Mouse (Mus musculus): Measurements from ENCODE around the gene Dnajc11. TPM values are rescaled to one million over a fixed set of nuclear protein-coding genes. Genes with fewer than 3 reads are reported as not detected.

The Dnajc11 gene
- polyA plus RNA-seq, 1 experiment from 2014 or later, result 23.0 TPM

DNA sequence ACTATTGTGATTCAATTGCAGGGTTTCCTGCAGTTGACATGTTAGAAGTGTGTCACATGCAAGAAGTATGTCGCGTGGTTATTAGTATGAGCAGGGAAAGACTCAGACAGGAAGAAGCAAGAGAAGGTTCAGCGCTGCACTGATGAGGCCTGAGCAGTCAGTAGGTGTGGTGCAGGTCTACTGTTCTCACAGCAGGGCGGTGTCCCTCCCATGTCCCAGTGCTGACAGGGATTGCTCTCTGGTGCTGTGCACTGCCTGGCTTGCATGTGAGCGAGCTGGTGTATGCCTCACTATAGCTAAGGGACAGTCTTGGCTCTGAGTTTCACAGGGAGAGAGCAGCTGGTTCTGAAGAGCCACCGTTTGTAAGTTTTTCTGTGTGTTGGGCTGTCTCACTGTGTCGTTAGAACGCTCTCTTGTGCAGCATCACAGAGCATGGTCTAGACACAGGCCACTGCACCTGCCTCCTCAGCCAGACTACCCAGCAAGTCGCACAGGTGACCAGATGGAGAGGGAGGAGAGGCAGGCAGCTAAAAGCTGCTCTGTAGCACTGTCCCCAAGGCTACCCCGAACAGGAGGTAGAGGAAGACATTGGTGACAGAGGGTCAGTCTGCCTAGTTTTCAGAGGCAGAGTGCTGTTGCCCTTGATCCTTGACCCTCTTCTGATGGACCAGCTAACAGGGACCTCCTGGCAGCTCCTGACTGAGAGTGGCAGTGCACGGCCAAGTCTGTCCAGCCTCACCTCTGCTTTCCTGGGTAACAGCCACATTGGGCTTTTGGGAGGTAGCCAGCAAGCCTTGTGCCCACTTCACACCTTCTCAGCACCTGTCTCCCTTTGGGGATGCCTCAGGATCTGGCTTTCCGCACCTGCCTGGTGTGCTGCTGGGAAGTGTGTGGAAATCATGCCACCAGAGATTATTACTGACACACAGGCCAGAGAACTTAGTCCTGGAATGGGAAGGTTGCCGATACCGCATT, 15.3 kb downstream of the Dnajc11 start:
- Histone ChIP-seq H3K9ac (replicated peaks; ENCODE audit: low read depth) (no peak overlapping the region), H3K27me3 (replicated peaks; ENCODE audit: insufficient read depth, low read length) (no peaks in the 10 kb centered on the region), H3K9me3 (ENCODE audit: low read length) (no peaks in the 10 kb centered on the region), H3K4me1 (ENCODE audit: insufficient read depth, low read depth, low read length) (no peaks in the 10 kb centered on the region), H3K4me3 (ENCODE audit: low read depth, low read length) (no peak overlapping the region), H3K4me2 (replicated peaks; ENCODE audit: low read depth, low read length) (no peak overlapping the region), H3K27ac (ENCODE audit: low read length) (no peak overlapping the region), H3K36me3 (ENCODE audit: insufficient read depth, low read length) (peaks cover 6% of the 10 kb centered on the region; the same call in 1 of the 2 replicates)
- ATAC-seq (no peak), DNase-seq (ENCODE audit: low spot score) (no peak)
- no peak for TF ChIP-seq CTCF (IDR thresholded peaks at IDR 0.05)
- TF ChIP-seq EP300 (IDR thresholded peaks at IDR 0.05), result no peak
- WGBS, result 91% methylated on average over 14 of the region's 14 CpGs

DNA sequence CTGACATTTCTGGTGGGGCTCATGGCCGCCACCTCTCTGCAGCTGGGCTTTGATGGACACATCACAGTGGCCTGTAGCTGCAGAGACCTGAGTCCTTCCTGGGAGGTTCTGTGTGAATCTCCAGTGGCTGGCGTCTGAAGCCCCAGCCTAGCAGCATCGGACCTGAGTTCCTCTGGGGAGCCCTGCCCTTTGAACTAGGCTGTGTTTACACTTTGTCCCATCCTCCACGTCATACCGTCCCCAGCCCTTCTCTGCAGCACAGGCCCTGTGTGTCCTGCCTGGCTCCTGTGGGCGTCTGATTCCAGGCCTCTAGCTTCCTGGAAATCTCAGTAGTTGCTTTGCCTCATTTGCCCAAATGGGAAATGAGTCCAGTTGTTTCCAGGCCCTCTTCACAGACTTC, 19.7 kb downstream of the Dnajc11 start:
- Histone ChIP-seq H3K27ac (ENCODE audit: low read length) (no peak overlapping the region), H3K4me2 (replicated peaks; ENCODE audit: low read depth, low read length) (no peak overlapping the region), H3K36me3 (ENCODE audit: insufficient read depth, low read length) (peaks cover 12% of the 10 kb centered on the region; the same call in 1 of the 2 replicates), H3K27me3 (replicated peaks; ENCODE audit: insufficient read depth, low read length) (no peaks in the 10 kb centered on the region), H3K9me3 (ENCODE audit: low read length) (no peaks in the 10 kb centered on the region), H3K4me3 (ENCODE audit: low read depth, low read length) (no peak overlapping the region), H3K4me1 (ENCODE audit: insufficient read depth, low read depth, low read length) (no peaks in the 10 kb centered on the region), H3K9ac (replicated peaks; ENCODE audit: low read depth) (no peak overlapping the region)
- WGBS, result 78% methylated on average over 6 of the region's 6 CpGs
- ATAC-seq (no peak), DNase-seq (ENCODE audit: low spot score) (no peak)
- TF ChIP-seq CTCF (IDR thresholded peaks at IDR 0.05), result no peak
- TF ChIP-seq EP300 (IDR thresholded peaks at IDR 0.05), result no peak

DNA sequence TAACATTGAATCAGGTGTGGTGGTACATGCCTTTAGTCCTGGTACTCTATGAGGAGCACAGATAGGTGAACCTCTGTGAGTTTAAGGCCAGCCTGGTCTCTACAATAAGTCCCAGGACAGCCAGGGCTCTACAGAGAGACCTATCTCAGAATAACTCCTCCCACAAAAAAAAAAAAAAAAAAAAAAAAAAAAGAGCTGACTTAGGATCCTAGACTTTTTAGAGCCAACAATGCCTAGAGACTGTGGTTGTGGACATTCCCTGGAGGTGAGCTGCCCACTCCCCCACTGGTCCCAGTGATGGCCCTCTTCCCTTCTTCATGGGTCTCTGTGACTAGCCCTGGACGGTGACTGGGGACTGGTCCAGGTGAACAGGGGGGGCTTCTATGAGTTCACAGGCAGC, 22.3 kb downstream of the Dnajc11 start:
- Histone ChIP-seq H3K9ac (replicated peaks; ENCODE audit: low read depth) (no peak overlapping the region), H3K4me1 (ENCODE audit: insufficient read depth, low read depth, low read length) (no peaks in the 10 kb centered on the region), H3K36me3 (ENCODE audit: insufficient read depth, low read length) (peaks cover 16% of the 10 kb centered on the region; the same call in 1 of the 2 replicates), H3K27me3 (replicated peaks; ENCODE audit: insufficient read depth, low read length) (no peaks in the 10 kb centered on the region), H3K9me3 (ENCODE audit: low read length) (no peaks in the 10 kb centered on the region), H3K4me3 (ENCODE audit: low read depth, low read length) (no peak overlapping the region), H3K4me2 (replicated peaks; ENCODE audit: low read depth, low read length) (no peak overlapping the region), H3K27ac (ENCODE audit: low read length) (no peak overlapping the region)
- WGBS, result 92% methylated on average over 1 of the region's 1 CpGs
- DNase-seq (ENCODE audit: low spot score) (no peak), ATAC-seq (no peak)
- TF ChIP-seq EP300 (IDR thresholded peaks at IDR 0.05) (no peak), CTCF (IDR thresholded peaks at IDR 0.05) (no peak)

DNA sequence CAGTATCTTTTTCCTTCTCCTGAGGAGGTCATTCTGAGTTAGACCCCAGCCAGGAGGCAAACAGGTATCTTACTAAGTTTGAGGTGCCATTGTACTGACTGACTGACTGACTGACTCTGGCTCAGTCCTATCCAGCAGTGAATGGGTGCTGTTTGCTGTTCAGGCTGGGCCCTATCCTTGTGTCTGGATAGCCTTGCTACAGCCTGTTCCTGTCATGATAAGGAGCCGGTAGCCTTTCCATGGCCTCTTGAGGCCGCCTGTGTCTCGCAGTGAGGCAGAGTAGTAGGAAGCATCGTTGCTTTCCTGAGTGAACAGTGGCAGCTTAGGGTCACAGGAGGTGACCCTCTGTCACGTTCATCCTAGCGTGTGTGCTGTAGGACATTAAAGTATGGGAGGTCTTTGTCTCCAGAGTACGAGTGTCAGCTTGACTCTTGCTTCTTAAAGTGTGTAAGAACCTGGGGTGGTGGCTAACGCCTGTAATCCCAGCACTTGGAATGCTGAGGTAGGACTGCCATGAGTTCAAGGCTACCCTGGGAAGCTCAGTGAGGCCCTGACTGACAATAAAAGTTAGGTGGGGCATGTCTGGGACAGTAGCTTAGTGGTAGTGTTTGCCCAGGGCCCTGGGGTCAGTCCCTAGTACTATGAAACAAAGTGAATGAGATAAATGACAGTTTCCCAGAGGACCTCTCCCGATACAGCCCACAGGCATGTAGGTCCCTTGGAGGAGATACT, 24.3 kb downstream of the Dnajc11 start:
- Histone ChIP-seq H3K9me3 (ENCODE audit: low read length) (no peaks in the 10 kb centered on the region), H3K9ac (replicated peaks; ENCODE audit: low read depth) (no peak overlapping the region), H3K4me3 (ENCODE audit: low read depth, low read length) (no peak overlapping the region), H3K27ac (ENCODE audit: low read length) (no peak overlapping the region), H3K4me2 (replicated peaks; ENCODE audit: low read depth, low read length) (no peak overlapping the region), H3K27me3 (replicated peaks; ENCODE audit: insufficient read depth, low read length) (no peaks in the 10 kb centered on the region), H3K36me3 (ENCODE audit: insufficient read depth, low read length) (peaks cover 16% of the 10 kb centered on the region; the same call in 1 of the 2 replicates), H3K4me1 (ENCODE audit: insufficient read depth, low read depth, low read length) (no peaks in the 10 kb centered on the region)
- TF ChIP-seq EP300 (IDR thresholded peaks at IDR 0.05) (no peak), CTCF (IDR thresholded peaks at IDR 0.05) (no peak)
- ATAC-seq (no peak), DNase-seq (ENCODE audit: low spot score) (no peak)
- WGBS, result 73% methylated on average over 9 of the region's 9 CpGs

DNA sequence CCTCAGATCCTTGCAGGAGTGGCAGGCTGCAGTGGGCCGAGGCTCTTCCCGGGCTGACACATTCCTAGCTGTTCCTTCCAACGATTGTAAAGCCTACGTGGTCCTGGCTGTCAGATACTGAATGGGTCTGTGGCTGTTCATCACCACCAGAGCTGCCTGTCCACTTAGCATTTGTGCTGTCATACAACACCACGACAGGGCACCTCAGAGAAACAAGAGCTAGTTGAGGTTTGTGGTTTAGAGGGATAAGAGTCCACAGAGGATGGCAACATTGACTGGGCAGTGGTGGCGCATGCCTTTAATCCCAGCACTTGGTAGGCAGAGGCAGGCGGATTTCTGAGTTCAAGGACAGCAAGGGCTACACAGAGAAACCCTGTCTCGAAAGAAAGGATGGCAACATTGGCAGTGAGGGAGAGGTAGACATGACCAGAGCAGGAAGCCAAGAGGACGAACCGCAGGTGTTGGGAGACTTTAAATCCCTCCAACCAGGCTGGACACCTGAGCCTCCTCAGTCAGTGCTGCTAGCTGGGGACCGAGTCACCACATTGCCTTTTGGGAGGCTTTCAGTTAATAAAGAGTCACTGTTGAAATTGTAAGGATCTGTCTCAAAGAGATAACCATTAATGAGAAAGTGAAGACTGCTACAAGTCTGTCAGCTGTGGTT, 26.5 kb downstream of the Dnajc11 start:
- no peak overlapping the region for H3K27ac ChIP-seq (ENCODE audit: low read length)
- H3K9ac ChIP-seq (replicated peaks; ENCODE audit: low read depth), result no peak overlapping the region
- no peak overlapping the region for H3K4me2 ChIP-seq (replicated peaks; ENCODE audit: low read depth, low read length)
- TF ChIP-seq CTCF (IDR thresholded peaks at IDR 0.05) (no peak), EP300 (IDR thresholded peaks at IDR 0.05) (no peak)
- H3K9me3 ChIP-seq (ENCODE audit: low read length), result no peaks in the 10 kb centered on the region
- H3K4me1 ChIP-seq (ENCODE audit: insufficient read depth, low read depth, low read length), result no peaks in the 10 kb centered on the region
- H3K36me3 ChIP-seq (ENCODE audit: insufficient read depth, low read length), result peaks cover 18% of the 10 kb centered on the region; the same call in 1 of the 2 replicates
- 87% methylated on average over 11 of the region's 11 CpGs for WGBS
- ATAC-seq (no peak), DNase-seq (ENCODE audit: low spot score) (no peak)
- H3K27me3 ChIP-seq (replicated peaks; ENCODE audit: insufficient read depth, low read length), result no peaks in the 10 kb centered on the region
- no peak overlapping the region for H3K4me3 ChIP-seq (ENCODE audit: low read depth, low read length)

DNA sequence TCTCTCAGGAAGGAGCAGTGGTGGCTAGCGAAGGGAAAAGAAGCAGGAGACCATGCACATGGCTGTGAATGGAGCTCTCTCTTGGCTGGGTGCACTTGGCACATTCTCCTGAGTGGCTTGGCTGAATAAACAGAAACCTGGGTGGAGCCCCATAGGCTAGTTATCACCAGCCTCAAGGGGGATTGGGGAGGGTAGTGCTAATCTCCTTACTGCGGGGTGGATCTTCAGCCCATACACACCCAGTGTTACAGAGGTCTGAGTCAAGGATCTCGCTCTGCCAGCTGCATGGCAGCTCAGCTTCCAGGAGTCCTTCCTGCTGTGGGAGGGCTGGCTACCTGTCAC, 27.0 kb downstream of the Dnajc11 start:
- no peaks in the 10 kb centered on the region for H3K9me3 ChIP-seq (ENCODE audit: low read length)
- H3K9ac ChIP-seq (replicated peaks; ENCODE audit: low read depth), result no peak overlapping the region
- 60% methylated on average over 3 of the region's 3 CpGs for WGBS
- no peak overlapping the region for H3K4me3 ChIP-seq (ENCODE audit: low read depth, low read length)
- no peaks in the 10 kb centered on the region for H3K4me1 ChIP-seq (ENCODE audit: insufficient read depth, low read depth, low read length)
- ATAC-seq (peak; percentile 83), DNase-seq (ENCODE audit: low spot score) (peak; percentile 63)
- H3K4me2 ChIP-seq (replicated peaks; ENCODE audit: low read depth, low read length), result no peak overlapping the region
- no peak overlapping the region for H3K27ac ChIP-seq (ENCODE audit: low read length)
- no peaks in the 10 kb centered on the region for H3K27me3 ChIP-seq (replicated peaks; ENCODE audit: insufficient read depth, low read length)
- peaks cover 20% of the 10 kb centered on the region; the same call in 1 of the 2 replicates for H3K36me3 ChIP-seq (ENCODE audit: insufficient read depth, low read length)
- no peak for TF ChIP-seq EP300 (IDR thresholded peaks at IDR 0.05)
- TF ChIP-seq CTCF (IDR thresholded peaks at IDR 0.05), result no peak

All from lung, postnatal 0 days (tissue).